Mouse (Mus musculus): ENCODE data around the gene Krtap9-1. TPM values are rescaled to one million over a fixed set of nuclear protein-coding genes. Genes with fewer than 3 reads are reported as not detected.
"Not testable (repeated sequence)": the region's sequence is repeated elsewhere in the genome, so short reads cannot be mapped to it uniquely, and the experiment has no call there.

Krtap9-1 gene
- not detected for total RNA-seq (2021)
- long read RNA-seq, experiment 1 = 0 reads
- long read RNA-seq, experiment 2 = 0 reads

- H3K27ac ChIP-seq; intact Hi-C loops (cut with DNase I); H3K4me3 ChIP-seq; DNase-seq: not testable (repeated sequence)
Measured at GRCm38 (mm10) chr11:99873089-99873488, at the start of gene Krtap9-1. TSS of gene Krtap9-1 (plus strand) at chr11:99873389.

GRCm38 (mm10) chr11:99837966-99838365 lies 35.2 kb upstream of the Krtap9-1 start, which contains the start of gene 2300003K06Rik:
TSS of gene 2300003K06Rik (minus strand) at chr11:99838066.
- no peak for DNase-seq
- Histone ChIP-seq H3K4me3 (no peak within 1 kb of the TSS), H3K27ac (no peak within 1 kb of the TSS)
- intact Hi-C loops (cut with DNase I) = no loop called here
- TF ChIP-seq CTCF (IDR thresholded peaks at IDR 0.05) = no peak

- intact Hi-C loops (cut with DNase I) = no loop called here
- DNase-seq = no peak
- Histone ChIP-seq H3K4me3 (no peak overlapping the region), H3K27ac (no peak overlapping the region)
- TF ChIP-seq CTCF (IDR thresholded peaks at IDR 0.05) = no peak
Measured at GRCm38 (mm10) chr11:99842185-99842584, 31.0 kb upstream of the Krtap9-1 start.

- Histone ChIP-seq H3K27ac (no peak overlapping the region), H3K4me3 (no peak overlapping the region)
- TF ChIP-seq CTCF (IDR thresholded peaks at IDR 0.05) = no peak
- DNase-seq = no peak
- intact Hi-C loops (cut with DNase I) = no loop called here
Measured at GRCm38 (mm10) chr11:99846746-99847145, 26.4 kb upstream of the Krtap9-1 start.

- TF ChIP-seq CTCF (IDR thresholded peaks at IDR 0.05) = no peak
- no peak within 1 kb of the TSS for H3K27ac ChIP-seq
- no peak within 1 kb of the TSS for H3K4me3 ChIP-seq
- intact Hi-C loops (cut with DNase I) = no loop called here
- no peak for DNase-seq
Measured at GRCm38 (mm10) chr11:99851508-99851907, 21.7 kb upstream of the Krtap9-1 start, which contains the start of gene Krtap4-16. TSS of gene Krtap4-16 (minus strand) at chr11:99851608.

GRCm38 (mm10) chr11:99854121-99854520 lies 19.1 kb upstream of the Krtap9-1 start:
- intact Hi-C loops (cut with DNase I) = no loop called here
- TF ChIP-seq CTCF (IDR thresholded peaks at IDR 0.05) = no peak

GRCm38 (mm10) chr11:99857617-99858016 lies 15.6 kb upstream of the Krtap9-1 start, which contains the start of gene Gm11568:
TSS of gene Gm11568 (plus strand) at chr11:99857917.
- Histone ChIP-seq H3K4me3 (no peak within 1 kb of the TSS), H3K27ac (no peak within 1 kb of the TSS)
- intact Hi-C loops (cut with DNase I) = no loop called here
- no peak for TF ChIP-seq CTCF (IDR thresholded peaks at IDR 0.05)
- DNase-seq = no peak

More at GRCm38 (mm10) chr11:99854121-99854520, 19.1 kb upstream of the Krtap9-1 start:
- Histone ChIP-seq H3K4me3 (no peak overlapping the region), H3K27ac (no peak overlapping the region)
- DNase-seq = no peak

- Histone ChIP-seq H3K4me3 (no peak overlapping the region), H3K27ac (no peak overlapping the region)
- TF ChIP-seq CTCF (IDR thresholded peaks at IDR 0.05) = no peak
- intact Hi-C loops (cut with DNase I) = no loop called here
- DNase-seq = no peak
Measured at GRCm38 (mm10) chr11:99858761-99859160, 14.4 kb upstream of the Krtap9-1 start.

GRCm38 (mm10) chr11:99864176-99864575 lies 9.0 kb upstream of the Krtap9-1 start, which contains the start of gene Gm11559:
TSS of gene Gm11559 (plus strand) at chr11:99864476.
- DNase-seq; H3K27ac ChIP-seq; H3K4me3 ChIP-seq; intact Hi-C loops (cut with DNase I): not testable (repeated sequence)

GRCm38 (mm10) chr11:99878887-99879286 lies 5.7 kb downstream of the Krtap9-1 start, which contains the start of gene Gm11567:
TSS of gene Gm11567 (plus strand) at chr11:99879187.
- DNase-seq; H3K4me3 ChIP-seq; intact Hi-C loops (cut with DNase I); H3K27ac ChIP-seq: not testable (repeated sequence)

- DNase-seq = no peak
Measured at GRCm38 (mm10) chr11:99907620-99908019, 34.4 kb downstream of the Krtap9-1 start, which contains the start of gene Krtap31-1. TSS of gene Krtap31-1 (plus strand) at chr11:99907920.

GRCm38 (mm10) chr11:99914451-99914850 lies 41.3 kb downstream of the Krtap9-1 start, which contains the start of gene Gm11565:
TSS of gene Gm11565 (plus strand) at chr11:99914751.
- DNase-seq = no peak
- H3K27ac ChIP-seq = no peak within 1 kb of the TSS
- intact Hi-C loops (cut with DNase I) = no loop called here
- no peak within 1 kb of the TSS for H3K4me3 ChIP-seq
- no peak for TF ChIP-seq CTCF (IDR thresholded peaks at IDR 0.05)

More at GRCm38 (mm10) chr11:99907620-99908019, 34.4 kb downstream of the Krtap9-1 start, which contains the start of gene Krtap31-1:
- intact Hi-C loops (cut with DNase I) = no loop called here
- TF ChIP-seq CTCF (IDR thresholded peaks at IDR 0.05) = no peak
- no peak within 1 kb of the TSS for H3K4me3 ChIP-seq
- no peak within 1 kb of the TSS for H3K27ac ChIP-seq

Other genes with a start within 250 kb of the Krtap9-1 start
- not detected for gene Krtap4-1, start 245.2 kb upstream of the Krtap9-1 start, total RNA-seq (2021)
- gene Krtap4-2, start 238.3 kb upstream of the Krtap9-1 start, total RNA-seq (2021) = not detected
- not detected for gene Krtap4-7, start 229.3 kb upstream of the Krtap9-1 start, total RNA-seq (2021)
- not detected for gene Gm11555, start 223.2 kb upstream of the Krtap9-1 start, total RNA-seq (2021)
- not detected for gene Gm11563, start 214.4 kb upstream of the Krtap9-1 start, total RNA-seq (2021)
- not detected for gene Krtap4-6, start 207.4 kb upstream of the Krtap9-1 start, total RNA-seq (2021)
- not detected for gene Gm14190, start 182.6 kb upstream of the Krtap9-1 start, total RNA-seq (2021)
- gene Gm14180, start 139.1 kb upstream of the Krtap9-1 start, total RNA-seq (2021) = not detected
- not detected for gene Gm11595, start 100.5 kb upstream of the Krtap9-1 start, total RNA-seq (2021)
- gene Krtap4-8, start 92.7 kb upstream of the Krtap9-1 start, total RNA-seq (2021) = not detected
- gene Krtap4-9, start 88.2 kb upstream of the Krtap9-1 start, total RNA-seq (2021) = not detected
- gene Gm11596, start 79.9 kb upstream of the Krtap9-1 start, total RNA-seq (2021) = not detected
- gene Gm11569, start 74.5 kb upstream of the Krtap9-1 start, total RNA-seq (2021) = not detected
- not detected for gene Gm11554, start 68.9 kb upstream of the Krtap9-1 start, total RNA-seq (2021)
- not detected for gene Krtap4-13, start 63.5 kb upstream of the Krtap9-1 start, total RNA-seq (2021)
- not detected for gene Gm11564, start 57.7 kb upstream of the Krtap9-1 start, total RNA-seq (2021)
- not detected for gene 2300003K06Rik, start 35.3 kb upstream of the Krtap9-1 start, total RNA-seq (2021)
- gene Krtap4-16, start 21.8 kb upstream of the Krtap9-1 start, total RNA-seq (2021) = not detected
- gene Gm11568, start 15.5 kb upstream of the Krtap9-1 start, total RNA-seq (2021) = not detected
- not detected for gene Gm11559, start 8.9 kb upstream of the Krtap9-1 start, total RNA-seq (2021)
- gene Gm11567, start 5.8 kb downstream of the Krtap9-1 start, total RNA-seq (2021) = not detected
- gene Krtap31-1, start 34.5 kb downstream of the Krtap9-1 start, total RNA-seq (2021) = not detected
- not detected for gene Gm11565, start 41.4 kb downstream of the Krtap9-1 start, total RNA-seq (2021)
- not detected for gene Krtap31-2, start 62.9 kb downstream of the Krtap9-1 start, total RNA-seq (2021)
- gene Krtap9-5, start 75.1 kb downstream of the Krtap9-1 start, total RNA-seq (2021) = not detected
- not detected for gene Krtap29-1, start 105.7 kb downstream of the Krtap9-1 start, total RNA-seq (2021)
- not detected for gene Krtap16-1, start 113.2 kb downstream of the Krtap9-1 start, total RNA-seq (2021)
- gene Krtap17-1, start 120.6 kb downstream of the Krtap9-1 start, total RNA-seq (2021) = not detected
- gene Krt33a, start 142.8 kb downstream of the Krtap9-1 start, total RNA-seq (2021) = not detected
- gene Krt33b, start 156.5 kb downstream of the Krtap9-1 start, total RNA-seq (2021) = not detected
- gene Krt34, start 168.2 kb downstream of the Krtap9-1 start, total RNA-seq (2021) = not detected
- gene Krt31, start 177.2 kb downstream of the Krtap9-1 start, total RNA-seq (2021) = not detected
- not detected for gene Krt32, start 214.8 kb downstream of the Krtap9-1 start, total RNA-seq (2021)
- gene Krt35, start 222.9 kb downstream of the Krtap9-1 start, total RNA-seq (2021) = not detected
- gene Krt36, start 232.2 kb downstream of the Krtap9-1 start, total RNA-seq (2021) = not detected
- gene Krt13, start 248.2 kb downstream of the Krtap9-1 start, total RNA-seq (2021) = not detected